Mouse (Mus musculus) C2C12 (cell line): ENCODE measurements around the gene Gm21992. TPM values are rescaled to one million over a fixed set of nuclear protein-coding genes. Genes with fewer than 3 reads are reported as not detected.

Source experiments
- H3K27me3 ChIP-seq: one replicate; pipeline ENCODE4 v1.6.1; 2011; ENCODE audit not compliant: control insufficient read depth, insufficient read depth, insufficient read length
- H3K36me3 ChIP-seq: one replicate; pipeline ENCODE4 v1.6.1; 2011; ENCODE audit not compliant: control insufficient read depth, insufficient read depth
- H3K4me3 ChIP-seq: one replicate; pipeline ENCODE4 v1.5.1; 2011; ENCODE audit warnings: mild to moderate bottlenecking, control low read depth; ENCODE audit not compliant: poor library complexity, insufficient read depth, severe bottlenecking
- H3K79me2 ChIP-seq: one replicate; pipeline ENCODE4 v1.6.1; 2011; ENCODE audit not compliant: control insufficient read depth, insufficient read depth
- H3K79me3 ChIP-seq: one replicate; pipeline ENCODE4 v1.6.1; 2011; ENCODE audit warnings: low read depth, control low read depth
- H3ac ChIP-seq: one replicate; pipeline ENCODE3; 2011; ENCODE audit warnings: low read depth; ENCODE audit not compliant: control insufficient read depth, insufficient read length
- CEBPB ChIP-seq: IDR thresholded peaks from one replicate; pipeline ENCODE4 v1.6.1; 2011; ENCODE audit warnings: low read depth, mild to moderate bottlenecking, control low read depth, moderate library complexity
- CTCF ChIP-seq: IDR thresholded peaks from one replicate; pipeline ENCODE4 v1.5.1; 2011; ENCODE audit not compliant: control insufficient read depth, insufficient read depth, insufficient read length
- FOSL1 ChIP-seq: IDR thresholded peaks from one replicate; pipeline ENCODE4 v1.8.0; 2011; ENCODE audit warnings: mild to moderate bottlenecking, low read length; ENCODE audit not compliant: poor library complexity, insufficient read depth, severe bottlenecking
- MAX ChIP-seq: IDR thresholded peaks from one replicate; pipeline ENCODE4 v1.6.1; 2011; ENCODE audit warnings: mild to moderate bottlenecking, control low read depth
- MYOD1 ChIP-seq: IDR thresholded peaks from one replicate; pipeline ENCODE4 v1.6.1; 2011; ENCODE audit warnings: low read depth; ENCODE audit not compliant: control insufficient read depth, insufficient read length
- MYOG ChIP-seq: IDR thresholded peaks from one replicate; pipeline ENCODE4 v1.6.1; 2011; ENCODE audit not compliant: control insufficient read depth, insufficient read length; ENCODE audit errors: extremely low read depth
- USF1 ChIP-seq: IDR thresholded peaks from one replicate; pipeline ENCODE4 v1.6.1; 2011; ENCODE audit warnings: low read depth, mild to moderate bottlenecking, control low read depth, moderate library complexity
- polyA plus RNA-seq: library from polyadenylated mRNA; unstranded; fragments of >200 nt; fragmentation: generic; extraction: Trizol; gene quantifications from one replicate; pipeline ENCODE4 v1.2.1, GENCODE M21; 2012; ENCODE audit warnings: missing spikeins

Gene Gm21992
- polyA plus RNA-seq, 1 experiment = 14.3 TPM

- no peak overlapping the region for H3K4me3 ChIP-seq
- no peak for TF ChIP-seq CTCF
- no peak for TF ChIP-seq MYOD1
- TF ChIP-seq CEBPB = no peak
- TF ChIP-seq MYOG = no peak
- TF ChIP-seq FOSL1 = no peak
- no peak for TF ChIP-seq USF1
- TF ChIP-seq MAX = no peak
- peaks cover 34% of the 10 kb centered on the region for H3K27me3 ChIP-seq
- no peaks in the 10 kb centered on the region for H3K36me3 ChIP-seq
- H3K79me2 ChIP-seq = no peaks in the 10 kb centered on the region
- no peak overlapping the region for H3ac ChIP-seq
- no peaks in the 10 kb centered on the region for H3K79me3 ChIP-seq
These were observed 38.4 kb upstream of the Gm21992 start for GRCm38 (mm10) chr19:4849800-4850199.

GRCm38 (mm10) chr19:4847490-4847889 lies 36.1 kb upstream of the Gm21992 start:
- Histone ChIP-seq H3ac (no peak overlapping the region), H3K79me3 (no peaks in the 10 kb centered on the region), H3K4me3 (no peak overlapping the region), H3K79me2 (no peaks in the 10 kb centered on the region), H3K36me3 (no peaks in the 10 kb centered on the region), H3K27me3 (peaks cover 30% of the 10 kb centered on the region)
- TF ChIP-seq CTCF (peak; percentile 34), MYOD1 (no peak), USF1 (no peak), MAX (no peak), FOSL1 (no peak)

GRCm38 (mm10) chr19:4845846-4846245 lies 34.4 kb upstream of the Gm21992 start:
- no peaks in the 10 kb centered on the region for H3K79me3 ChIP-seq
- no peaks in the 10 kb centered on the region for H3K79me2 ChIP-seq
- H3K4me3 ChIP-seq = no peak overlapping the region
- TF ChIP-seq MYOG (no peak), CTCF (no peak), USF1 (no peak), MYOD1 (no peak), MAX (no peak), CEBPB (no peak), FOSL1 (no peak)
- H3K36me3 ChIP-seq = no peaks in the 10 kb centered on the region
- H3K27me3 ChIP-seq = peaks cover 39% of the 10 kb centered on the region
- H3ac ChIP-seq = no peak overlapping the region

GRCm38 (mm10) chr19:4842611-4843010 lies 31.2 kb upstream of the Gm21992 start:
- Histone ChIP-seq H3K79me2 (no peaks in the 10 kb centered on the region), H3K79me3 (no peaks in the 10 kb centered on the region), H3ac (no peak overlapping the region), H3K36me3 (no peaks in the 10 kb centered on the region), H3K4me3 (no peak overlapping the region), H3K27me3 (peaks cover 26% of the 10 kb centered on the region)
- no peak for TF ChIP-seq CTCF
- no peak for TF ChIP-seq CEBPB
- TF ChIP-seq FOSL1 = no peak
- no peak for TF ChIP-seq MAX
- no peak for TF ChIP-seq MYOD1
- no peak for TF ChIP-seq USF1
- no peak for TF ChIP-seq MYOG

- no peaks in the 10 kb centered on the region for H3K79me3 ChIP-seq
- H3K27me3 ChIP-seq = peaks cover 23% of the 10 kb centered on the region
- no peak overlapping the region for H3ac ChIP-seq
- H3K4me3 ChIP-seq = no peak overlapping the region
- no peaks in the 10 kb centered on the region for H3K36me3 ChIP-seq
- TF ChIP-seq USF1 (no peak), CEBPB (no peak), MYOG (no peak), FOSL1 (no peak), MYOD1 (no peak), MAX (no peak), CTCF (no peak)
- H3K79me2 ChIP-seq = no peaks in the 10 kb centered on the region
These were observed 29.4 kb upstream of the Gm21992 start for GRCm38 (mm10) chr19:4840848-4841247.

- no peaks in the 10 kb centered on the region for H3K36me3 ChIP-seq
- H3K27me3 ChIP-seq = peaks cover 20% of the 10 kb centered on the region
- H3K79me2 ChIP-seq = no peaks in the 10 kb centered on the region
- TF ChIP-seq CTCF (no peak), MAX (peak; percentile 33), FOSL1 (no peak)
- H3K79me3 ChIP-seq = no peaks in the 10 kb centered on the region
- H3K4me3 ChIP-seq = peak within 1 kb of the TSS; percentile 36
- H3ac ChIP-seq = peak within 1 kb of the TSS; percentile 74
These were observed 27.7 kb upstream of the Gm21992 start, which contains the start of the genes Ccs and Ccdc87 for GRCm38 (mm10) chr19:4839149-4839548. TSS of gene Ccs (minus strand) at chr19:4839332. TSS of gene Ccdc87 (plus strand) at chr19:4839366.
